Mouse (Mus musculus): ENCODE results near the gene Serpinb1a. TPM values are rescaled to one million over a fixed set of nuclear protein-coding genes. Genes with fewer than 3 reads are reported as not detected.
A peak's percentile ranks its signal among the peaks of the same experiment; 100 is the strongest.

Serpinb1a gene
- polyA plus RNA-seq, 2 experiments: 8.0 to 32.4 TPM

GRCm38 (mm10) chr13:32851967-32852366, 982 bp upstream of the Serpinb1a start:
- WGBS (ENCODE audit: insufficient replicate concordance): 5% methylated on average over 7 of the region's 7 CpGs
- Histone ChIP-seq H3K9me3 (ENCODE audit: control insufficient read depth, low read length) (no peaks in the 10 kb centered on the region), H3K27me3 (ENCODE audit: control insufficient read depth, insufficient read depth, low read length) (no peaks in the 10 kb centered on the region), H3K4me1 (replicated peaks; ENCODE audit: control insufficient read depth in 2 of 2, insufficient read depth in 2 of 2, low read length in 1 of 2) (peaks cover 0 to 4% of the 10 kb centered on the region in 2 experiments; a peak in 1 of 4 replicates), H3K4me3 (ENCODE audit: insufficient read depth in 1 of 2, low read depth in 2 of 2, low read length in 2 of 2) (no peak overlapping the region), H3K27ac (no peak overlapping the region), H3K9ac (replicated peaks) (no peak overlapping the region), H3K36me3 (replicated peaks; ENCODE audit: control insufficient read depth, insufficient read depth, low read depth) (no peaks in the 10 kb centered on the region), H3K4me2 (ENCODE audit: low read depth) (no peak overlapping the region)
- ATAC-seq (ENCODE audit: insufficient read depth) (no peak), DNase-seq (ENCODE audit: low read depth in 3 of 3, low spot score in 3 of 3) (peak in 2 of 3 experiments; percentile 19 to 24)
- TF ChIP-seq CTCF (IDR thresholded peaks at IDR 0.05; ENCODE audit: low read depth): peak; percentile 71
- TF ChIP-seq EP300 (IDR thresholded peaks at IDR 0.05; ENCODE audit: low read depth): no peak

GRCm38 (mm10) chr13:32850156-32850555, 829 bp downstream of the Serpinb1a start:
- DNase-seq (ENCODE audit: low read depth in 3 of 3, low spot score in 3 of 3): no peak
- WGBS (ENCODE audit: insufficient replicate concordance): 24% methylated on average over 1 of the region's 1 CpGs
- Histone ChIP-seq H3K4me1 (replicated peaks; ENCODE audit: control insufficient read depth in 2 of 2, insufficient read depth in 2 of 2, low read length in 1 of 2) (peaks cover 0 to 4% of the 10 kb centered on the region in 2 experiments; a peak in 1 of 4 replicates), H3K4me2 (ENCODE audit: low read depth) (no peak overlapping the region), H3K27me3 (ENCODE audit: control insufficient read depth, insufficient read depth, low read length) (no peaks in the 10 kb centered on the region), H3K36me3 (replicated peaks; ENCODE audit: control insufficient read depth, insufficient read depth, low read depth) (no peaks in the 10 kb centered on the region), H3K9me3 (ENCODE audit: control insufficient read depth, low read length) (no peaks in the 10 kb centered on the region), H3K27ac (no peak overlapping the region), H3K9ac (replicated peaks) (no peak overlapping the region), H3K4me3 (ENCODE audit: insufficient read depth in 1 of 2, low read depth in 2 of 2, low read length in 2 of 2) (no peak overlapping the region)
- TF ChIP-seq EP300 (IDR thresholded peaks at IDR 0.05; ENCODE audit: low read depth) (no peak), CTCF (IDR thresholded peaks at IDR 0.05; ENCODE audit: low read depth) (no peak)
- no peak for ATAC-seq (ENCODE audit: insufficient read depth)

GRCm38 (mm10) chr13:32849531-32850123, 1.4 kb downstream of the Serpinb1a start:
- H3K4me2 ChIP-seq (ENCODE audit: low read depth): no peak overlapping the region
- H3K9me3 ChIP-seq (ENCODE audit: control insufficient read depth, low read length): no peaks in the 10 kb centered on the region
- H3K4me1 ChIP-seq (replicated peaks; ENCODE audit: control insufficient read depth in 2 of 2, insufficient read depth in 2 of 2, low read length in 1 of 2): peaks cover 0 to 4% of the 10 kb centered on the region in 2 experiments; a peak in 1 of 4 replicates
- no peak overlapping the region for H3K4me3 ChIP-seq (ENCODE audit: insufficient read depth in 1 of 2, low read depth in 2 of 2, low read length in 2 of 2)
- no peaks in the 10 kb centered on the region for H3K36me3 ChIP-seq (replicated peaks; ENCODE audit: control insufficient read depth, insufficient read depth, low read depth)
- no peaks in the 10 kb centered on the region for H3K27me3 ChIP-seq (ENCODE audit: control insufficient read depth, insufficient read depth, low read length)
- H3K27ac ChIP-seq: no peak overlapping the region
- no peak overlapping the region for H3K9ac ChIP-seq (replicated peaks)
- DNase-seq (ENCODE audit: low read depth in 3 of 3, low spot score in 3 of 3) (no peak), ATAC-seq (ENCODE audit: insufficient read depth) (no peak)
- TF ChIP-seq EP300 (IDR thresholded peaks at IDR 0.05; ENCODE audit: low read depth) (no peak), CTCF (IDR thresholded peaks at IDR 0.05; ENCODE audit: low read depth) (no peak)

GRCm38 (mm10) chr13:32849092-32849491, 1.9 kb downstream of the Serpinb1a start:
- H3K9me3 ChIP-seq (ENCODE audit: control insufficient read depth, low read length): no peaks in the 10 kb centered on the region
- 13% methylated on average over 4 of the region's 4 CpGs for whole genome bisulfite sequencing (ENCODE audit: insufficient replicate concordance)
- DNase-seq (ENCODE audit: low read depth in 3 of 3, low spot score in 3 of 3) (no peak), ATAC-seq (ENCODE audit: insufficient read depth) (no peak)
- H3K9ac ChIP-seq (replicated peaks): no peak overlapping the region
- peaks cover 0 to 4% of the 10 kb centered on the region in 2 experiments; a peak in 1 of 4 replicates for H3K4me1 ChIP-seq (replicated peaks; ENCODE audit: control insufficient read depth in 2 of 2, insufficient read depth in 2 of 2, low read length in 1 of 2)
- H3K4me2 ChIP-seq (ENCODE audit: low read depth): no peak overlapping the region
- TF ChIP-seq CTCF (IDR thresholded peaks at IDR 0.05; ENCODE audit: low read depth): no peak
- TF ChIP-seq EP300 (IDR thresholded peaks at IDR 0.05; ENCODE audit: low read depth): no peak
- H3K27ac ChIP-seq: no peak overlapping the region
- no peaks in the 10 kb centered on the region for H3K36me3 ChIP-seq (replicated peaks; ENCODE audit: control insufficient read depth, insufficient read depth, low read depth)
- no peaks in the 10 kb centered on the region for H3K27me3 ChIP-seq (ENCODE audit: control insufficient read depth, insufficient read depth, low read length)
- no peak overlapping the region for H3K4me3 ChIP-seq (ENCODE audit: insufficient read depth in 1 of 2, low read depth in 2 of 2, low read length in 2 of 2)

- DNase-seq (ENCODE audit: low read depth in 3 of 3, low spot score in 3 of 3) (no peak), ATAC-seq (ENCODE audit: insufficient read depth) (no peak)
- H3K36me3 ChIP-seq (replicated peaks; ENCODE audit: control insufficient read depth, insufficient read depth, low read depth): no peaks in the 10 kb centered on the region
- TF ChIP-seq CTCF (IDR thresholded peaks at IDR 0.05; ENCODE audit: low read depth): no peak
- no peak for TF ChIP-seq EP300 (IDR thresholded peaks at IDR 0.05; ENCODE audit: low read depth)
- no peak overlapping the region for H3K4me3 ChIP-seq (ENCODE audit: insufficient read depth in 1 of 2, low read depth in 2 of 2, low read length in 2 of 2)
- no peaks in the 10 kb centered on the region for H3K27me3 ChIP-seq (ENCODE audit: control insufficient read depth, insufficient read depth, low read length)
- H3K9me3 ChIP-seq (ENCODE audit: control insufficient read depth, low read length): no peaks in the 10 kb centered on the region
- no peak overlapping the region for H3K4me2 ChIP-seq (ENCODE audit: low read depth)
- no peak overlapping the region for H3K9ac ChIP-seq (replicated peaks)
- no peak overlapping the region for H3K27ac ChIP-seq
- 0 out of 4 replicates have a peak, but pooled peaks cover 0 to 4% of the 10 kb centered on the region in 2 experiments for H3K4me1 ChIP-seq (replicated peaks; ENCODE audit: control insufficient read depth in 2 of 2, insufficient read depth in 2 of 2, low read length in 1 of 2)
Measured at GRCm38 (mm10) chr13:32846221-32846620, 4.8 kb downstream of the Serpinb1a start.
